Mouse (Mus musculus) liver, embryonic 12.5 days (tissue): ENCODE data around the gene 4931406P16Rik. TPM values are rescaled to one million over a fixed set of nuclear protein-coding genes. Genes with fewer than 3 reads are reported as not detected.
A peak's percentile ranks its signal among the peaks of the same experiment; 100 is the strongest.

Experiments used
- ATAC-seq: fragments of 200-750 bp; cut with Nextera tagmentation; 2 replicates; pipeline ENCODE4 v1.8.0; 2017; ENCODE audit warnings: moderate number of reproducible peaks, mild to moderate bottlenecking, moderate library complexity
- H3K27ac ChIP-seq: fragments of 300-500 bp; sonication (generic); 2 replicates; pipeline ENCODE4 v1.5.1; 2016; ENCODE audit warnings: mild to moderate bottlenecking
- H3K27me3 ChIP-seq: fragments of 300-500 bp; sonication (generic); replicated peaks from 2 replicates; pipeline ENCODE4 v1.6.1; 2016; ENCODE audit warnings: mild to moderate bottlenecking, moderate library complexity
- H3K36me3 ChIP-seq: fragments of 300-500 bp; sonication (generic); 2 replicates; pipeline ENCODE4 v1.6.1; 2016; ENCODE audit warnings: mild to moderate bottlenecking, moderate library complexity
- H3K4me1 ChIP-seq: fragments of 300-500 bp; sonication (generic); 2 replicates; pipeline ENCODE4 v1.6.1; 2016
- H3K4me2 ChIP-seq: fragments of 300-500 bp; sonication (generic); 2 replicates; pipeline ENCODE4 v1.6.1; 2016; ENCODE audit warnings: mild to moderate bottlenecking, moderate library complexity
- H3K4me3 ChIP-seq: fragments of 300-500 bp; sonication (generic); 2 replicates; pipeline ENCODE4 v1.5.1; 2016; ENCODE audit warnings: mild to moderate bottlenecking, moderate library complexity
- H3K9ac ChIP-seq: fragments of 300-500 bp; sonication (generic); 2 replicates; pipeline ENCODE4 v1.6.1; 2016; ENCODE audit warnings: mild to moderate bottlenecking, moderate library complexity
- H3K9me3 ChIP-seq: fragments of 300-500 bp; sonication (generic); replicated peaks from 2 replicates; pipeline ENCODE4 v1.6.1; 2016; ENCODE audit warnings: mild to moderate bottlenecking, moderate library complexity
- WGBS: fragments of 180-500 bp; shearing (Covaris S2); methylation state at CpG from one replicate; pipeline ENCODE4 v1.1.7; 2016; ENCODE audit not compliant: insufficient replicate concordance; 5-methylcytosine and 5-hydroxymethylcytosine counted together
- polyA plus RNA-seq: library from polyadenylated mRNA; unstranded; fragments of >200 nt; fragmentation: Nextera tagmentation; extraction: Ambion mirVana; gene quantifications from 2 replicates; pipeline ENCODE4 v1.2.1, GENCODE M21; 2016

4931406P16Rik gene
- polyA plus RNA-seq, 1 experiment from 2014 or later = 19.6 TPM

DNA sequence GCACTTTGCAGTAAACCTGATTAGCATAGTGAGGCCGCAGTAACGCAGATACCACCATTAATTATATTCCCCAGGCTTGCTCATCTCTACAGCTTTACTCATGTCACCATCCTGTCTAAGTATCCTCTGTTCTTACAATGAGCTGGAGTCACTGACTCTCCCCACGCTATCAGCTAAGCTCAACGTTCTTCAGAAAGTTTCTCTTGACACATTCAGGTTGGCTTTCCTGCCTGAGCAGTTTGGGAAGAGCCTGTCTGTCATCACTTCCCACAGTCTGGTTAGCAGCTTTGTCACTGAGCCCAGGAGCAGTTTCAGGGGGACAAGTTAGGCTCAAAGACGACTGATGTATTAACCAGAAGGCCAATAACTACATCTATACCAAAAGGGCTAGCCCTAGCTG is 4.8 kb downstream of the 4931406P16Rik start:
- no peak for ATAC-seq
- H3K9ac ChIP-seq = no peak overlapping the region
- H3K4me2 ChIP-seq = no peak overlapping the region
- WGBS = 54% methylated on average over 5 of the region's 5 CpGs
- H3K27me3 ChIP-seq = no peaks in the 10 kb centered on the region
- H3K36me3 ChIP-seq = peaks cover 18% of the 10 kb centered on the region
- peak overlapping the region; percentile 43; the same call in 1 of the 2 replicates for H3K27ac ChIP-seq
- H3K4me3 ChIP-seq = no peak overlapping the region
- H3K9me3 ChIP-seq = no peaks in the 10 kb centered on the region
- H3K4me1 ChIP-seq = peaks cover 48% of the 10 kb centered on the region

DNA sequence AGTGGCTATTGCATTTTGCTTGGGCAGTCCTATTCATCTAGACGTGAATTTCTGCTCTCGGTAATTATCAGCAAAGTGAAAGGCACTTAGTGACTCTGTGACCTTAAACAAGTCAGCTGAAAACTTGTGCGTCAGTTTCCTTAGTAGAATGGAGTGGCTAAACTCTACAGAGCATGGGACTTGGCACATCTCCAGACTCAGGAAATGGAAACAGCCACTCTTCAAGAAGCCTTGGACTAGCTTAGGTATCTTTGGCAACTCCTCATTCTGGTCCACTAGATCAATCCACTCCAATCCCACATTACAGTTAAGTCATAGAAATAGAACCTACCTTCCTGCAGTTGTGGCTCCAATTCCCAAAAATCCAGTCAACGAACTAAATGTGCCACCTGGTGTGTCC is 7.9 kb downstream of the 4931406P16Rik start:
- 69% methylated on average over 4 of the region's 4 CpGs for WGBS
- Histone ChIP-seq H3K4me3 (no peak overlapping the region), H3K4me1 (peaks cover 46% of the 10 kb centered on the region), H3K9me3 (no peaks in the 10 kb centered on the region), H3K36me3 (peaks cover 10% of the 10 kb centered on the region; the same call in 1 of the 2 replicates), H3K4me2 (no peak overlapping the region), H3K9ac (no peak overlapping the region), H3K27ac (peak overlapping the region; percentile 31; the same call in 1 of the 2 replicates), H3K27me3 (no peaks in the 10 kb centered on the region)
- no peak for ATAC-seq

DNA sequence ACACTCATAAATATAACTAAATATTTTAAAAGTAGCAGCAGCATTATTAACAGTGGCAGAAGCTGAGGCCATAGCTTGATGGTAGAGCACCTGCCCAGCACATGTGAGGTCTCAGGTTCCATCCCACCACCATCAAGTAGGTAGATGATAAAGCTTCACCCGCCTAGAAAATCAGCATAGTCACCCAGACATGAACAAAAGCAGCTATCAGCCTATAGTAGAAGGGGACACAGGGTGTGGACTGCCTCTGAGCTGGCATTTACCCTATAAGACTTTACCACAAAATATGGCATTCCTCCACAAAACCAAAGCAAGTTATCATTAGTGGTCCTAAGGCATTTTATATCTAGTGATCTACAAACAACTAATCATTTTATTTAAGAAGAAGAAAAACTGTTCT is 10.7 kb downstream of the 4931406P16Rik start:
- peak overlapping the region; percentile 31; the same call in 1 of the 2 replicates for H3K27ac ChIP-seq
- no peak overlapping the region for H3K4me3 ChIP-seq
- no peak overlapping the region for H3K9ac ChIP-seq
- H3K4me2 ChIP-seq = no peak overlapping the region
- peaks cover 41% of the 10 kb centered on the region for H3K4me1 ChIP-seq
- H3K9me3 ChIP-seq = no peaks in the 10 kb centered on the region
- 34% methylated on average over 1 of the region's 1 CpGs for WGBS
- H3K27me3 ChIP-seq = no peaks in the 10 kb centered on the region
- peak; percentile 67; the same call in 1 of the 2 replicates for ATAC-seq
- H3K36me3 ChIP-seq = peaks cover 7% of the 10 kb centered on the region; the same call in 1 of the 2 replicates

DNA sequence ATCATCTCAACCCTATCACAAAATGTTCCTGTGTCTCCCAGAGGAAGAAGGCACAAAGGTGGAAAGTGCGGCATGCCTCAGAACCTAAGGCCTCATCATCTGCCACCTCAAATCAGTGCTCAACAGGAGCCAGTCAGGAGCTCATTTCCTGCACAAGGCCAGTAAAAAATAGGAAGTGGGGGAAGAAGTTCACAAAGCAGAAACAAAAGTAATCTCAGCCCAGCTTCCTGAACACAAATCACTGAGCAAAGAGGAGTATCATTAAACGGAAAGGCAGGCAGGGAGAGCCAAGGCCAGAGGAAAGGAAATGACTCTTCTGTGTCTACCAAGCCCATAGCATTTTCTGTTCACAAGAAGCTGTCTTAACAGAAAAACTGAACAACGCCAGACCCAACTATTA is 11.4 kb downstream of the 4931406P16Rik start:
- WGBS = 50% methylated on average over 3 of the region's 3 CpGs
- no peak overlapping the region for H3K9ac ChIP-seq
- no peak for ATAC-seq

DNA sequence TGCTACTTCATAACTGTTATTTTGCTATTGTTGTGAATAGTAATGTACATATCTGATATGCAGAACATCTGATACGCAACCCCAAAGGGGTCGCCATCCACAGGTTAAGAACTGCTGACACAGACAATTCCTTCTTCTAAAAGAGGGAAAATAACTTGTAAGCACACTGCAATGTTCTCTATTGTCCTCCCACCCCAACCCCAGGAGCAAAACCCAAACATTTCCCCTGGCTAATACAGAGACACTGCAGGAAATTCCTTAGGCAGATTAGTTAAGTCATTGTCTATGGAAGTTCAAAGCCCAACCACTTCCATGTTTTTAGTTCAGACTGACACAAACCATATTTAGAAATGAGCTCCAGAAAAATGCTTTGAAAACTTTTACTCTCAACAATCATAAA is 14.5 kb downstream of the 4931406P16Rik start:
- H3K27ac ChIP-seq = no peak overlapping the region
- no peak for ATAC-seq
- no peak overlapping the region for H3K4me2 ChIP-seq
- H3K27me3 ChIP-seq = no peaks in the 10 kb centered on the region
- H3K4me3 ChIP-seq = no peak overlapping the region
- H3K9ac ChIP-seq = no peak overlapping the region
- peaks cover 7% of the 10 kb centered on the region for H3K36me3 ChIP-seq
- no peaks in the 10 kb centered on the region for H3K9me3 ChIP-seq
- 86% methylated on average over 2 of the region's 2 CpGs for WGBS
- H3K4me1 ChIP-seq = peaks cover 26% of the 10 kb centered on the region

More for the DNA sequence above, 11.4 kb downstream of the 4931406P16Rik start:
- H3K9me3 ChIP-seq = no peaks in the 10 kb centered on the region
- H3K27me3 ChIP-seq = no peaks in the 10 kb centered on the region
- H3K4me2 ChIP-seq = no peak overlapping the region
- H3K4me3 ChIP-seq = no peak overlapping the region
- peak overlapping the region; percentile 31; the same call in 1 of the 2 replicates for H3K27ac ChIP-seq
- H3K36me3 ChIP-seq = peaks cover 7% of the 10 kb centered on the region; the same call in 1 of the 2 replicates
- peaks cover 41% of the 10 kb centered on the region for H3K4me1 ChIP-seq

DNA sequence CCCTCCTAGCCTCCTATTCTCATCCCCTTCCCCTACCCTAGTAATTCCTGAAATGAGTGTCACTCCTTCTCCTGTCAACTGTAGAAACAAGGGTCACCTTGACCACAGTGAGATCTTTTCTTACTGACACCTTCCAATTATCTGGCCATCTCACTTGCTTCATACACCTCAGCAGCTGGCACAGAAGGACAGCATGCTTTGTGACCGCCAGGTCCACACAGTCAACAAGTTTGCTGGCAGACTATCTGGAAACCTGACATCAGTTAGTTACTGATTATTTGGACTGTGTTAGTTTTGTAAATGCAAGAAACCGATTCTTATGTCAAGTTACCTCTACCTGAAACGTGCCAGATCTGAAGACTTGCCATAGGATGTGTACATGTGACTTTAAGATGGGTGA is 17.2 kb downstream of the 4931406P16Rik start:
- ATAC-seq = no peak
- H3K9me3 ChIP-seq = no peaks in the 10 kb centered on the region
- no peak overlapping the region for H3K4me2 ChIP-seq
- peaks cover 13% of the 10 kb centered on the region for H3K4me1 ChIP-seq
- 76% methylated on average over 3 of the region's 3 CpGs for WGBS
- no peaks in the 10 kb centered on the region for H3K27me3 ChIP-seq
- no peak overlapping the region for H3K9ac ChIP-seq
- H3K36me3 ChIP-seq = peaks cover 7% of the 10 kb centered on the region
- H3K4me3 ChIP-seq = no peak overlapping the region
- no peak overlapping the region for H3K27ac ChIP-seq

DNA sequence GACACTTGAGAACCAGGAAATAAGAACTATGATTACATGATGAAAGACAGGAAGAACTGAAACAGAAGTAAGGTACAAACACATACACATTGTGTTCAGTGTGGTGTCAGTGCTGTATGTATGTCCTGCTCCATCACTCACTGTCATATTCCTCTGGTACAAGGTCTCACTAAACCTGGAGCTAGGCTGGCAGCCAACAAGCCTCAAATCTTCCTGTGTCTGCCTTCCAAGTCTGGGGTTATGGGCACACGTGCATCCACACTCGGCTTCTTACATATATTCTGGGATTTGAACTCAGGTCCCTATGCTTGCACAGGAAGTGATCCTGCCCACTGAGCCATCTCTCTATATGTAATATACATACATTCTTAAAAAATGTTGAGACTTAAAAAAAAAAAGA is 20.7 kb downstream of the 4931406P16Rik start:
- 82% methylated on average over 2 of the region's 2 CpGs for WGBS
- Histone ChIP-seq H3K9me3 (no peaks in the 10 kb centered on the region), H3K9ac (no peak overlapping the region), H3K27me3 (no peaks in the 10 kb centered on the region), H3K27ac (no peak overlapping the region), H3K36me3 (peaks cover 7% of the 10 kb centered on the region), H3K4me2 (no peak overlapping the region), H3K4me3 (no peak overlapping the region), H3K4me1 (peaks cover 15% of the 10 kb centered on the region)
- ATAC-seq = no peak

DNA sequence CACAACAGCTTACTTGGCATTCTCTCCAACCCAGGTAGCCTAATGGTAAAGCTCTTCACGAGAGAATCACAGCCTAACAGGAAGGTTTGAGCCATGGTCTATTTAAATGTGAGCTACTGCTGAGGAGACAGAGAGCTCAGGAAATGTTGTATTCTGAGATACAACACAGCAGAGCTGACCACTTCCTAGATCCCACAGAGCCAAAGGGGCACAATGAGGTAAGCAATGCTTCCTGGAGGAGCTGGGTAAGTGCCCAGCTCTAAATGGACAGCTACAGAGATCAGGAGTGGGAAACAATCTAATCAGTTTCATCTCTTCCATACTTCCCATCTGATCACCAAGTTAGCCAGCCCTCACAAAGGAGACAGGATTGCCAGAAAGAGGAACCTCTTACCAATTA is 22.1 kb downstream of the 4931406P16Rik start:
- no peaks in the 10 kb centered on the region for H3K9me3 ChIP-seq
- no peak for ATAC-seq
- WGBS = 13% methylated on average over 1 of the region's 1 CpGs
- H3K4me3 ChIP-seq = no peak overlapping the region
- H3K4me1 ChIP-seq = peaks cover 15% of the 10 kb centered on the region
- H3K9ac ChIP-seq = no peak overlapping the region
- H3K27me3 ChIP-seq = no peaks in the 10 kb centered on the region
- peaks cover 4% of the 10 kb centered on the region for H3K36me3 ChIP-seq
- peak overlapping the region; percentile 34; the same call in 1 of the 2 replicates for H3K27ac ChIP-seq
- no peak overlapping the region for H3K4me2 ChIP-seq

DNA sequence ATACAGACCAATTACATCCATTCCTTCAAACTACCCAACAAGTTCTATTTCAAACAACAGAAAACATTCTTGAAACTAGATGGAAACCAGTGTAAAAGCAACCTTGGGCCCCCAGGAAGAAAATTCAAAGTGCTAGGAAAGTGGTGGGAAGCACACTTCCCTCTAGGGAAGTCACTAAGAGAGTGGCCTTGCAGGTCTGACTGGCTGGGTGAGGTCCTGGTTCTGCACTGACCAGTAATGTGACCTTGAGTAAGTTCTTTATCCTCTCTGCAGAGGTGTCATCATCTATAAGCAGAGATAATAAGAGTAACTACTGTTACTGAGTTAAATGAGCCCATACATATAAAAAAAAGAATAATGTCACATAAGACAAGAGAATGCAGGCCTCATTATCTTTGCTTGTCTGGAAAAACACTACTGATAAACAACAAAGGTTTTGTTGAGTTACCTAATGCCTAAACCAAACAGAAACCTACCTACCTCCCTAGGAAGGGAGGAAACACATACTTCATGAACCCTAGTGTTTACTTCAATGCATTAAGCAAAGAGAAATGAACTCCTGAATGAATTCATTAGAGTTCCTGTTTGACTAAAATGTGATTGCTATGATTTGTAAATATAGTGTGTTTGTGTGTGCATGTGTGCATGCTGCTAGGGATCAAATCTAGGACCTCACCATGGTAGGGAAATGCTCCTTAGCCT is 22.8 kb downstream of the 4931406P16Rik start:
- Histone ChIP-seq H3K36me3 (peaks cover 4% of the 10 kb centered on the region), H3K4me3 (no peak overlapping the region), H3K27me3 (no peaks in the 10 kb centered on the region), H3K27ac (peak overlapping the region; percentile 34; the same call in 1 of the 2 replicates), H3K4me1 (peaks cover 15% of the 10 kb centered on the region), H3K4me2 (no peak overlapping the region), H3K9me3 (no peaks in the 10 kb centered on the region), H3K9ac (no peak overlapping the region)
- no peak for ATAC-seq

DNA sequence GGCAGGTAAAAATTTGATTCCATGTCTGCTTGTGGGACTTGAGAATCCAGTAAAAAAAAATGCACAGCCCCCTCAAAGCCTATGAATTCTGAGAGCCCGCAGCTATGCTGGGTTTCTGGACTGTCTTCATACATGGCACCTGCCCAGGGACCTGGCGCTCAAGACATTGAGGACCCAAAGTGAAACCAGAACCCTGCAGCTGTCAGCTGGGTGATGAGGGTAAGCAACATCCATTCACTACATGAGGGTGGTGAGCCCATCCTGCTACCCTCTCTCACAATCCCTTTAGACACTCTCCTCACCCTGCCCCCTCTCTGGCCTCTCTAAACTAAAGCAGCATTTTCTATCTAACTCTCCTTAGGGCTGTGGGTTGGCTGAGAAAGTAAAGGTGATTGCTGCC is 35.7 kb downstream of the 4931406P16Rik start:
- Histone ChIP-seq H3K9me3 (no peaks in the 10 kb centered on the region), H3K27ac (no peak overlapping the region), H3K4me3 (no peak overlapping the region), H3K9ac (no peak overlapping the region), H3K36me3 (peaks cover 17% of the 10 kb centered on the region), H3K4me1 (peaks cover 2% of the 10 kb centered on the region; the same call in 1 of the 2 replicates), H3K27me3 (no peaks in the 10 kb centered on the region), H3K4me2 (no peak overlapping the region)
- ATAC-seq = no peak
- WGBS = 77% methylated on average over 2 of the region's 2 CpGs

DNA sequence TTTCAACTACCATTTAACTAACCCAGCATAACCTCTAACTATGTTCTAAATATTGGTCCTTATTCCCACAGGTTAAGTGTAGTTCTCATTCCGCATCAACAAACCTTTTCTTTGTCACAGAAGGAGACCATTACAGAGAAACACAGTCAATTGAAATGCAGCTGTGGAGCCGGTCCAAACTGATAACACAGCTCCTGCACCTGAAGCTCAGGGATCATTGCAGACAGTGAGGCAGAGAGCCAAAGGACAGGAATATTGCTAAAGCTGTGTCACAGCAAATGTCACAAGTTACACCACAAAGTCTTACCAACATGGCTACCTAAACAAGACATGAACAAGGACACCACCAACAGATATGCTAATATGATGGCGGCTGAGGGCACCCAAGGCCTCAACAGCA is 37.3 kb downstream of the 4931406P16Rik start:
- ATAC-seq = no peak
- WGBS = 83% methylated on average over 3 of the region's 3 CpGs
- Histone ChIP-seq H3K27me3 (no peaks in the 10 kb centered on the region), H3K4me2 (no peak overlapping the region), H3K9me3 (no peaks in the 10 kb centered on the region), H3K9ac (no peak overlapping the region), H3K36me3 (peaks cover 14% of the 10 kb centered on the region), H3K27ac (no peak overlapping the region), H3K4me1 (peaks cover 4% of the 10 kb centered on the region; the same call in 1 of the 2 replicates), H3K4me3 (no peak overlapping the region)

DNA sequence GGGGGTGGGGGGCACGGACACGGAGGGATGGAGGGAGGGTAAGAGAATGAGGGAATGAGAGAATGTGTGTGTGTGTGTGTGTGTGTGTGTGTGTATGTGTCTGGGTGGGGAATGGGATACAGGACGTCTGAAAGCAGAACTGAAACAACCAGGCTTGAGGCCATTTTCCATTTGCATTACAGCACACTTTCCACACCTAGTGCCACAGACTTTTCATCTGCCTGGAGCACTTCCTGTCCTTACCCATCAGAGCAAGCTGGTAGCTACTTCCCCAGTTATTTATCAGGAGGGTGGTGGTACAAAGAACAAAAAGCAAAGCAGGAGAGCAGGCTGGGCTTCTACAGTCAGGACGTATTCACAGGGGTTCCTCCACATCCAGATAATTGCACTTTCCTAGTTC is 40.9 kb downstream of the 4931406P16Rik start:
- Histone ChIP-seq H3K27ac (no peak overlapping the region), H3K9ac (no peak overlapping the region), H3K27me3 (no peaks in the 10 kb centered on the region), H3K36me3 (peaks cover 7% of the 10 kb centered on the region), H3K4me1 (peaks cover 9% of the 10 kb centered on the region; the same call in 1 of the 2 replicates), H3K4me2 (no peak overlapping the region), H3K9me3 (no peaks in the 10 kb centered on the region), H3K4me3 (no peak overlapping the region)
- WGBS = 62% methylated on average over 4 of the region's 4 CpGs
- ATAC-seq = no peak
